Mouse (Mus musculus) colon, adult 2 months (tissue): Measurements from ENCODE around the gene Gm6217. TPM values are rescaled to one million over a fixed set of nuclear protein-coding genes. Genes with fewer than 3 reads are reported as not detected.

Experiments used
- polyA plus RNA-seq: library from polyadenylated mRNA; depleted of rRNA; stranded (reverse); fragments of >200 nt; gene quantifications from 2 replicates; pipeline ENCODE4 v1.2.3, GENCODE M21; 2012; rRNA removed

Gene Gm6217
- polyA plus RNA-seq = not detected in 2 replicates

GRCm38 (mm10) chr1:82931326-82931725 lies at the start of gene Gm6217:
TSS of gene Gm6217 (minus strand) at chr1:82931399.

GRCm38 (mm10) chr1:82959870-82960385 lies 28.7 kb upstream of the Gm6217 start, which contains the start of gene Gm47955:
TSS of gene Gm47955 (plus strand) at chr1:82960286.

GRCm38 (mm10) chr1:82955913-82956312 lies 24.7 kb upstream of the Gm6217 start, which contains the start of gene Gm7544:
TSS of gene Gm7544 (minus strand) at chr1:82956013.

GRCm38 (mm10) chr1:82943295-82943694 lies 12.1 kb upstream of the Gm6217 start, which contains the start of gene A030003K21Rik:
TSS of gene A030003K21Rik (minus strand) at chr1:82943388.

GRCm38 (mm10) chr1:82924650-82925049 lies 6.5 kb downstream of the Gm6217 start, which contains the start of gene A030014E15Rik:
TSS of gene A030014E15Rik (plus strand) at chr1:82924917.

GRCm38 (mm10) chr1:82913025-82913424 lies 18.2 kb downstream of the Gm6217 start, which contains the start of gene A030005L19Rik:
TSS of gene A030005L19Rik (plus strand) at chr1:82913325.

Other genes starting within 250 kb of the Gm6217 start
- 46.4 and 62.3 TPM in 2 replicates for gene Mff, start 206.5 kb downstream of the Gm6217 start, polyA plus RNA-seq
- 71.0 and 88.4 TPM in 2 replicates for gene Tm4sf20, start 162.9 kb downstream of the Gm6217 start, polyA plus RNA-seq
- 1.1 and 1.7 TPM in 2 replicates for gene Gm47791, start 160.2 kb downstream of the Gm6217 start, polyA plus RNA-seq
- 21.0 and 28.9 TPM in 2 replicates for gene Agfg1, start 91.9 kb downstream of the Gm6217 start, polyA plus RNA-seq
- gene A030005L19Rik, start 18.1 kb downstream of the Gm6217 start, polyA plus RNA-seq = 0.90 and 0.91 TPM in 2 replicates
- gene A030014E15Rik, start 6.5 kb downstream of the Gm6217 start, polyA plus RNA-seq = not detected in 2 replicates
- not detected in 2 replicates for gene A030003K21Rik, start 12.0 kb upstream of the Gm6217 start, polyA plus RNA-seq
- gene Gm7544, start 24.6 kb upstream of the Gm6217 start, polyA plus RNA-seq = not detected in 2 replicates
- not detected in 2 replicates for gene Gm47955, start 28.9 kb upstream of the Gm6217 start, polyA plus RNA-seq
- gene Gm47959, start 69.1 kb upstream of the Gm6217 start, polyA plus RNA-seq = not detected in 2 replicates
- gene Slc19a3, start 107.0 kb upstream of the Gm6217 start, polyA plus RNA-seq = 0.10 and 0.25 TPM in 2 replicates
- not detected in 2 replicates for gene Krtap28-10, start 111.1 kb upstream of the Gm6217 start, polyA plus RNA-seq
- gene Gm47969, start 113.5 kb upstream of the Gm6217 start, polyA plus RNA-seq = not detected in 2 replicates
- not detected in 2 replicates for gene A030005K14Rik, start 128.0 kb upstream of the Gm6217 start, polyA plus RNA-seq
- not detected in 2 replicates for gene Krtap28-13, start 129.5 kb upstream of the Gm6217 start, polyA plus RNA-seq
- gene Ccl20, start 185.4 kb upstream of the Gm6217 start, polyA plus RNA-seq = 7.9 and 9.1 TPM in 2 replicates
- 0.08 TPM in 1 of 2 replicates, not detected in the other for gene Daw1, start 228.4 kb upstream of the Gm6217 start, polyA plus RNA-seq